Mouse (Mus musculus) retina, postnatal 1 day (tissue): ENCODE data around the gene Ttc12.

Experiments used
- DNase-seq: peaks from one replicate; pipeline ENCODE4 v3.0.0-alpha.2; 2012

Gene Ttc12

GRCm38 (mm10) chr9:49488912-49489895 is 3.2 kb upstream of the Ttc12 start:
- peak; percentile 82 for DNase-seq

GRCm38 (mm10) chr9:49488258-49488657 is 2.2 kb upstream of the Ttc12 start:
- no peak for DNase-seq

- no peak for DNase-seq
Observed at GRCm38 (mm10) chr9:49487657-49487943, 1.6 kb upstream of the Ttc12 start.

GRCm38 (mm10) chr9:49486805-49487656 is 1.0 kb upstream of the Ttc12 start:
- no peak for DNase-seq

- DNase-seq: peak; percentile 74
Observed at GRCm38 (mm10) chr9:49485250-49485891, 654 bp downstream of the Ttc12 start.

- peak; percentile 65 for DNase-seq
Observed at GRCm38 (mm10) chr9:49483316-49483715, 2.7 kb downstream of the Ttc12 start.

GRCm38 (mm10) chr9:49472126-49472525 is 13.9 kb downstream of the Ttc12 start:
- no peak for DNase-seq

- DNase-seq: no peak
Observed at GRCm38 (mm10) chr9:49470946-49471345, 15.1 kb downstream of the Ttc12 start.

- DNase-seq: no peak
Observed at GRCm38 (mm10) chr9:49470006-49470405, 16.0 kb downstream of the Ttc12 start.

GRCm38 (mm10) chr9:49456136-49456535 is 29.9 kb downstream of the Ttc12 start:
- DNase-seq: no peak

GRCm38 (mm10) chr9:49452396-49452795 is 33.6 kb downstream of the Ttc12 start:
- DNase-seq: no peak

- DNase-seq: no peak
Observed at GRCm38 (mm10) chr9:49450491-49450890, 35.5 kb downstream of the Ttc12 start.

GRCm38 (mm10) chr9:49442621-49443020 is 43.4 kb downstream of the Ttc12 start:
- DNase-seq: no peak

- DNase-seq: no peak
Observed at GRCm38 (mm10) chr9:49427478-49427877, 58.5 kb downstream of the Ttc12 start.

GRCm38 (mm10) chr9:49426921-49427320 is 59.1 kb downstream of the Ttc12 start, which contains the start of gene Ankk1:
TSS of gene Ankk1 (minus strand) at chr9:49427021.
- no peak for DNase-seq

GRCm38 (mm10) chr9:49425585-49425984 is 60.4 kb downstream of the Ttc12 start:
- no peak for DNase-seq

GRCm38 (mm10) chr9:49423866-49424265 is 62.2 kb downstream of the Ttc12 start:
- no peak for DNase-seq

- DNase-seq: no peak
Observed at GRCm38 (mm10) chr9:49410621-49411020, 75.4 kb downstream of the Ttc12 start.

- DNase-seq: no peak
Observed at GRCm38 (mm10) chr9:49407028-49407427, 79.0 kb downstream of the Ttc12 start.

- DNase-seq: no peak
Observed at GRCm38 (mm10) chr9:49403711-49404110, 82.3 kb downstream of the Ttc12 start.

GRCm38 (mm10) chr9:49396006-49396405 is 90.0 kb downstream of the Ttc12 start:
- no peak for DNase-seq

- no peak for DNase-seq
Observed at GRCm38 (mm10) chr9:49392242-49392641, 93.8 kb downstream of the Ttc12 start.
